Mouse (Mus musculus) midbrain, embryonic 11.5 days (tissue): ENCODE results near the gene Acot7. TPM values are rescaled to one million over a fixed set of nuclear protein-coding genes. Genes with fewer than 3 reads are reported as not detected.

Source experiments
- ATAC-seq: fragments of 200-750 bp; cut with Nextera tagmentation; 2 replicates; pipeline ENCODE4 v1.8.0; 2017; ENCODE audit warnings: moderate TSS enrichment, moderate library complexity; ENCODE audit not compliant: low FRiP score
- DNase-seq: peaks from one replicate; pipeline ENCODE4 v3.0.0; 2015; ENCODE audit warnings: low spot score; ENCODE audit errors: missing footprints
- H3K27ac ChIP-seq: fragments of 300-500 bp; sonication (generic); 2 replicates; pipeline ENCODE4 v1.5.1; 2014; ENCODE audit warnings: low read depth, low read length
- H3K27me3 ChIP-seq: fragments of 300-500 bp; sonication (generic); 2 replicates; pipeline ENCODE4 v1.6.1; 2014; ENCODE audit warnings: mild to moderate bottlenecking, low read length, moderate library complexity, mixed read lengths; ENCODE audit not compliant: control insufficient read depth, insufficient read depth
- H3K36me3 ChIP-seq: fragments of 300-500 bp; sonication (generic); 2 replicates; pipeline ENCODE4 v1.6.1; 2014; ENCODE audit warnings: mild to moderate bottlenecking, low read length, moderate library complexity, mixed read lengths; ENCODE audit not compliant: control insufficient read depth, insufficient read depth
- H3K4me1 ChIP-seq: fragments of 300-500 bp; sonication (generic); 2 replicates; pipeline ENCODE4 v1.6.1; 2014; ENCODE audit warnings: low read length; ENCODE audit not compliant: control insufficient read depth, insufficient read depth
- H3K4me2 ChIP-seq: fragments of 300-500 bp; sonication (generic); 2 replicates; pipeline ENCODE4 v1.6.1; 2014; ENCODE audit warnings: mild to moderate bottlenecking, moderate library complexity
- H3K4me3 ChIP-seq: fragments of 300-500 bp; sonication (generic); 2 replicates; pipeline ENCODE4 v1.5.1; 2014; ENCODE audit warnings: low read depth, low read length
- H3K9ac ChIP-seq: fragments of 300-500 bp; sonication (generic); 2 replicates; pipeline ENCODE4 v1.6.1; 2014; ENCODE audit warnings: low read length
- H3K9me3 ChIP-seq: fragments of 300-500 bp; sonication (generic); 2 replicates; pipeline ENCODE4 v1.6.1; 2016; ENCODE audit warnings: low read length; ENCODE audit not compliant: control insufficient read depth
- WGBS: fragments of 180-500 bp; shearing (Covaris S2); extraction: QIAGEN DNeasy Blood & Tissue Kit; methylation state at CpG from one replicate; pipeline ENCODE4 v1.1.7; 2014; 5-methylcytosine and 5-hydroxymethylcytosine counted together
- polyA plus RNA-seq: library from polyadenylated mRNA; unstranded; fragments of >200 nt; fragmentation: Nextera tagmentation; extraction: Ambion mirVana; gene quantifications from 2 replicates; pipeline ENCODE4 v1.2.1, GENCODE M21; 2014

The Acot7 gene
- polyA plus RNA-seq, 1 experiment from 2014 or later, result 93.5 TPM

GRCm38 (mm10) chr4:152250615-152251014 is 72.7 kb downstream of the Acot7 start:
- Histone ChIP-seq H3K9me3 (no peaks in the 10 kb centered on the region), H3K9ac (no peak overlapping the region), H3K27ac (no peak overlapping the region), H3K4me1 (no peaks in the 10 kb centered on the region), H3K27me3 (no peaks in the 10 kb centered on the region), H3K4me3 (no peak overlapping the region), H3K36me3 (0 out of 2 replicates have a peak, but pooled peaks cover 2% of the 10 kb centered on the region), H3K4me2 (no peak overlapping the region)
- 90% methylated on average over 6 of the region's 6 CpGs for WGBS
- no peak for DNase-seq
- no peak for ATAC-seq

- no peaks in the 10 kb centered on the region for H3K4me1 ChIP-seq
- no peak overlapping the region for H3K4me2 ChIP-seq
- no peak for ATAC-seq
- no peak overlapping the region for H3K27ac ChIP-seq
- no peak for DNase-seq
- 79% methylated on average over 9 of the region's 9 CpGs for WGBS
- no peak overlapping the region for H3K9ac ChIP-seq
- H3K36me3 ChIP-seq, result 0 out of 2 replicates have a peak, but pooled peaks cover 2% of the 10 kb centered on the region
- no peak overlapping the region for H3K4me3 ChIP-seq
- no peaks in the 10 kb centered on the region for H3K27me3 ChIP-seq
- H3K9me3 ChIP-seq, result no peaks in the 10 kb centered on the region
These were observed 75.3 kb downstream of the Acot7 start for GRCm38 (mm10) chr4:152253183-152253759.

- DNase-seq, result no peak
- ATAC-seq, result no peak
These were observed 79.1 kb downstream of the Acot7 start for GRCm38 (mm10) chr4:152257070-152257469.

GRCm38 (mm10) chr4:152260451-152260850 is 82.5 kb downstream of the Acot7 start:
- ATAC-seq (no peak), DNase-seq (no peak)
- H3K4me3 ChIP-seq, result no peak overlapping the region
- H3K4me1 ChIP-seq, result peaks cover 5% of the 10 kb centered on the region
- no peaks in the 10 kb centered on the region for H3K9me3 ChIP-seq
- no peak overlapping the region for H3K27ac ChIP-seq
- no peak overlapping the region for H3K4me2 ChIP-seq
- no peaks in the 10 kb centered on the region for H3K27me3 ChIP-seq
- 94% methylated on average over 8 of the region's 8 CpGs for WGBS
- no peak overlapping the region for H3K9ac ChIP-seq
- H3K36me3 ChIP-seq, result no peaks in the 10 kb centered on the region; the same call in 1 of the 2 replicates

More at GRCm38 (mm10) chr4:152257070-152257469, 79.1 kb downstream of the Acot7 start:
- no peak overlapping the region for H3K27ac ChIP-seq
- no peak overlapping the region for H3K4me2 ChIP-seq
- whole genome bisulfite sequencing, result 84% methylated on average over 6 of the region's 6 CpGs
- H3K4me1 ChIP-seq, result no peaks in the 10 kb centered on the region
- H3K36me3 ChIP-seq, result peaks cover 2% of the 10 kb centered on the region; the same call in 1 of the 2 replicates
- H3K4me3 ChIP-seq, result no peak overlapping the region
- H3K9me3 ChIP-seq, result no peaks in the 10 kb centered on the region
- no peaks in the 10 kb centered on the region for H3K27me3 ChIP-seq
- H3K9ac ChIP-seq, result no peak overlapping the region

GRCm38 (mm10) chr4:152262187-152262586 is 84.3 kb downstream of the Acot7 start:
- peaks cover 5% of the 10 kb centered on the region for H3K4me1 ChIP-seq
- no peaks in the 10 kb centered on the region for H3K27me3 ChIP-seq
- H3K9me3 ChIP-seq, result no peaks in the 10 kb centered on the region
- H3K27ac ChIP-seq, result no peak overlapping the region
- H3K9ac ChIP-seq, result no peak overlapping the region
- no peak overlapping the region for H3K4me3 ChIP-seq
- ATAC-seq (no peak), DNase-seq (no peak)
- H3K36me3 ChIP-seq, result no peaks in the 10 kb centered on the region; the same call in 1 of the 2 replicates
- WGBS, result 77% methylated on average over 9 of the region's 9 CpGs
- H3K4me2 ChIP-seq, result no peak overlapping the region

GRCm38 (mm10) chr4:152263089-152263488 is 85.2 kb downstream of the Acot7 start:
- H3K9ac ChIP-seq, result no peak overlapping the region
- ATAC-seq (no peak), DNase-seq (no peak)
- H3K4me1 ChIP-seq, result peaks cover 5% of the 10 kb centered on the region
- no peak overlapping the region for H3K4me2 ChIP-seq
- H3K4me3 ChIP-seq, result no peak overlapping the region
- WGBS, result 63% methylated on average over 9 of the region's 9 CpGs
- H3K27ac ChIP-seq, result no peak overlapping the region
- H3K9me3 ChIP-seq, result no peaks in the 10 kb centered on the region
- no peaks in the 10 kb centered on the region; the same call in 1 of the 2 replicates for H3K36me3 ChIP-seq
- H3K27me3 ChIP-seq, result no peaks in the 10 kb centered on the region

GRCm38 (mm10) chr4:152263512-152264176 is 85.7 kb downstream of the Acot7 start:
- H3K9me3 ChIP-seq, result no peaks in the 10 kb centered on the region
- H3K27me3 ChIP-seq, result no peaks in the 10 kb centered on the region
- ATAC-seq, result no peak
- H3K36me3 ChIP-seq, result no peaks in the 10 kb centered on the region; the same call in 1 of the 2 replicates
- no peak overlapping the region for H3K27ac ChIP-seq
- H3K4me2 ChIP-seq, result no peak overlapping the region
- no peak overlapping the region for H3K4me3 ChIP-seq
- no peak overlapping the region for H3K9ac ChIP-seq
- WGBS, result 29% methylated on average over 10 of the region's 10 CpGs
- peak; percentile 87 for DNase-seq
- H3K4me1 ChIP-seq, result peaks cover 5% of the 10 kb centered on the region

GRCm38 (mm10) chr4:152264177-152264530 is 86.2 kb downstream of the Acot7 start:
- H3K9ac ChIP-seq, result no peak overlapping the region
- no peak overlapping the region for H3K4me2 ChIP-seq
- peaks cover 5% of the 10 kb centered on the region for H3K4me1 ChIP-seq
- DNase-seq, result no peak
- no peak for ATAC-seq
- no peaks in the 10 kb centered on the region; the same call in 1 of the 2 replicates for H3K36me3 ChIP-seq
- 46% methylated on average over 4 of the region's 4 CpGs for WGBS
- H3K27ac ChIP-seq, result no peak overlapping the region
- H3K9me3 ChIP-seq, result no peaks in the 10 kb centered on the region
- H3K27me3 ChIP-seq, result no peaks in the 10 kb centered on the region
- no peak overlapping the region for H3K4me3 ChIP-seq

- no peak for DNase-seq
- 90% methylated on average over 9 of the region's 9 CpGs for WGBS
These were observed 87.1 kb downstream of the Acot7 start for GRCm38 (mm10) chr4:152264867-152265568.

More at GRCm38 (mm10) chr4:152264867-152265568, 87.1 kb downstream of the Acot7 start:
- Histone ChIP-seq H3K9me3 (no peaks in the 10 kb centered on the region), H3K4me1 (peaks cover 5% of the 10 kb centered on the region), H3K27ac (no peak overlapping the region), H3K4me3 (no peak overlapping the region), H3K27me3 (no peaks in the 10 kb centered on the region), H3K9ac (no peak overlapping the region), H3K36me3 (no peaks in the 10 kb centered on the region; the same call in 1 of the 2 replicates), H3K4me2 (no peak overlapping the region)
- ATAC-seq, result no peak
